Mouse (Mus musculus): Measurements from ENCODE around the gene Degs1. TPM values are rescaled to one million over a fixed set of nuclear protein-coding genes. Genes with fewer than 3 reads are reported as not detected.

Gene Degs1
- polyA plus RNA-seq, 1 experiment = 88.7 TPM

DNA sequence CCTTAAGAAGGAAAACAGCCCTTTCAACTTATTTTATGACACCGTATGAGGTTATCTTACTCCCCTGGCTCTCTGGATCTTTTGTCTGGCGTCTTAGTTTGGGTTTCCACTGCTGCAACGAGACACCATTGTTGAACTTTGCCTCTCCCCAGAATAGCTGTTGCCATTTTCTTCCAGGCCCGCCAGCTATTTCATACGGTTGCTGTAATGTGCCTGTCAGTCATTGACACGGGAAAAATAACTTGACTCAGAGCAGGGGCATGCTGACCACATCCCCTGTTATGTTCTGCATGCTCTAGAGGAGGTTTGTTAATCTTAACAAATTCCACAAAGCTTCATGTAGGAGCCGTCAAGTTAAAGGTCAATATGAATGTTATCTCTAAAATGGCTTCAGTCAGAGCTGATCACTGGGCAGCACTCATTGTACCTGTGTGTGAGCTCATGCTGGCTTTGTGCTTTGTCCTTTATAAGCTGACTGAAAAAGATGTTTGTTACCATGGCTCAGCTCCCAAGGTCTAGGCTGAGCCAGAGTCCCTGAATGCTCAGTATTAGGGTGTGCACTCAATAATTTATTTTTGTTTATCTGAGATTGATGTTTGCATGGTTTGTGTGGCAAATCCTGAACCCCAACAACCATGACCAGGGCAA is 44.4 kb downstream of the Degs1 start:
- Histone ChIP-seq H3K27ac (ENCODE audit: insufficient read depth, low read length) (no peak overlapping the region), H3K4me3 (ENCODE audit: insufficient read depth, low read length) (no peak overlapping the region)

DNA sequence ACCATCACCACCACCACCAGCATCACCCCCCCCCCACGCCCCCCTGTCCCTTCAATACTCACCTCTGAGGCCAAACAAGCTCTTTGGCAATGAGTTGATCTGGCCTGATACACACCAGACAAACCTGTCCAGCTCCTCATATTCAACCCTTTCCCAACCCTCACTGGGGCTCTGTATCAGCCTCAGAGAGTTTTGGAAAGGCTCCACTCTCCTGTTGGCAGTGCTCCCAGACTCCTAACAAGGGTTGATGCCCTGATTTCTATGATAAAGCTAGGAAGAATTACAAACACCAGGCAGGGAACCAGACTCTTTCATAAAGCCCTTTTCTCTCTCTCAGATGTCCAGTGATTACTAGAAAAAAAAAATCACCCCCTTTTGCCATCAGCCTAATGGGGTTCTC is 45.2 kb downstream of the Degs1 start:
- TF ChIP-seq POLR2A (IDR thresholded peaks at IDR 0.05; ENCODE audit: extremely low read depth, insufficient read depth, low read length) (no peak), CTCF (IDR thresholded peaks at IDR 0.05; ENCODE audit: extremely low read depth, insufficient read depth, low read length) (no peak)
- H3K4me3 ChIP-seq (ENCODE audit: insufficient read depth, low read length) = no peak overlapping the region
- no peaks in the 10 kb centered on the region; the same call in 1 of the 2 replicates for H3K4me1 ChIP-seq (ENCODE audit: control insufficient read depth, insufficient read depth, low read length)
- H3K27ac ChIP-seq (ENCODE audit: insufficient read depth, low read length) = no peak overlapping the region

More for the DNA sequence above, 44.4 kb downstream of the Degs1 start:
- TF ChIP-seq POLR2A (IDR thresholded peaks at IDR 0.05; ENCODE audit: extremely low read depth, insufficient read depth, low read length) = no peak
- TF ChIP-seq CTCF (IDR thresholded peaks at IDR 0.05; ENCODE audit: extremely low read depth, insufficient read depth, low read length) = no peak
- H3K4me1 ChIP-seq (ENCODE audit: control insufficient read depth, insufficient read depth, low read length) = no peaks in the 10 kb centered on the region; the same call in 1 of the 2 replicates

DNA sequence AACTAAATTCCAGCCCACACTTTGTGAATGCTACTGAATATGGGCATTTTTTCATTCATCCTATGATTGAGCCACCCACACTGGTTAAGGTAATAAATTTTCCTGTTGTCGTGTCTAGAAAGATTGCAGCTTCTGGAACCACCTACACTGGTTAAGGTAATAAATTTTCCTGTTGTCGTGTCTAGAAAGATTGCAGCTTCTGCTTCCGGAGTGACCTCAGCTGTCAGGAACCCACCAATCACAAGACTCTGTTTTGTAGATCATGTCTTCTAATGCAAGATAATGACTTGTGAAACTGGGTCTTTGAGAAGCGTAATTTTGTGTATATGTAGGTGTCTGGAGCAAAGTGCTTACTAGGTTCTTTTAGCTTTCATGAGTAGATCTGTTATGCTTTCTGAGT is 47.4 kb downstream of the Degs1 start:
- TF ChIP-seq CTCF (IDR thresholded peaks at IDR 0.05; ENCODE audit: extremely low read depth, insufficient read depth, low read length) (no peak), POLR2A (IDR thresholded peaks at IDR 0.05; ENCODE audit: extremely low read depth, insufficient read depth, low read length) (no peak)
- no peaks in the 10 kb centered on the region; the same call in 1 of the 2 replicates for H3K4me1 ChIP-seq (ENCODE audit: control insufficient read depth, insufficient read depth, low read length)
- H3K4me3 ChIP-seq (ENCODE audit: insufficient read depth, low read length) = no peak overlapping the region
- H3K27ac ChIP-seq (ENCODE audit: insufficient read depth, low read length) = no peak overlapping the region

DNA sequence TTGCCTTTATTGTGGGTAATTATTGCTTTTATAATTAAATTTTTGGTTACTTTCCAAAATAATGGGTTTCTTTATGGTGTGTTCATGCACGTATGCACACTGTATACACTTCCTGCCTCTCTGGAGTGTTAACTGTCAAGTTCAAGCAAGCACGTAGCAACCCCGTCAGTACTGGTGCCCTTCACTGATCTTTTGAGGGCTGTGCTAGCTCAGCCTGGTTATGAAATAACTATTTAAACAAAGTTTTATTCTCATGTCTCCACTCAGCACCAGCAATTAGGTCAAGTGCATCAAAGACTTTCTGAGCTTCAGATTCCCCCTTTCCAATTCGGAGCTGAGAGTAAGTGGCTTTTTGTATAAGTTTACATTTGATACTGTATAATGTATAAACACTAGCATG is 53.2 kb downstream of the Degs1 start:
- H3K4me3 ChIP-seq (ENCODE audit: insufficient read depth, low read length) = no peak overlapping the region
- TF ChIP-seq POLR2A (IDR thresholded peaks at IDR 0.05; ENCODE audit: extremely low read depth, insufficient read depth, low read length) = no peak
- no peak for TF ChIP-seq CTCF (IDR thresholded peaks at IDR 0.05; ENCODE audit: extremely low read depth, insufficient read depth, low read length)
- no peaks in the 10 kb centered on the region for H3K4me1 ChIP-seq (ENCODE audit: control insufficient read depth, insufficient read depth, low read length)
- no peak overlapping the region for H3K27ac ChIP-seq (ENCODE audit: insufficient read depth, low read length)

DNA sequence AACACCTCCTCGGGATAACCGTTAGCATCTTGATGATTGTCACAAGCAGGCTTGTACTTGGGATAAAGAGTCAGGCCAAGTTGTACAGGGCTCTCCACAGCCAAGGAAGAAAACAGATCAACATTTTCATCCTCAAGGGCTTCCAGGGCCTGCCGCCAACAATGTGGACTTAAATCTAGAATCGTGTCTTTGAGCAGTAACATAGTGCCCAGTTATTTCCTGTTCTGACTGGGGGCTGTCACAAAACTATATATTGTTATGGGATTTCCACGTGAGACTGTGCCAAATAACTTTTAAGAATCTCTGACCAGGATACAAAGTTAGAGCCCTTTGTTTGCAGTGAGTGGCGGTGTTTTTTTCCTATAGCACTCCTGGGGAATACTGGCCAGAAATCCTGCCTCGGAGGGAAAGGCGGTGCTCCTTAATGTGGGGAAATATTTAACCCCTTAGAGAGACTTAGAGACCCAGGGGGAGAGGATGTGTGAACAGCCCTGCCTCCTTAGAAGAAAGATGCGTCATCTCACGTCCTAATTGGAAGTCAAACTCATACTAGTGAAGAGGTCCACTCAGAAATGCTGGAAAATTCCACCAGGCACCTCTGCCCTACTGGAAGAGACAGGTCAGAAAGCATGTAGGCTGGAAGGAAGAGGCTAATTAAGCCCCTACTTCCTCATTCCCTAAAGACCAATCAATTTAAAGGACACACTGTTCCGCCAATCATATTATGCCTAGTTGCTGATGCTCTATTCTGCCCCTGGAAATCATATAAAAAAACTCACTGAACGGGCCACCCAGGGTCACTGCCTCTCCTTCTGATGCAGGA is 55.3 kb downstream of the Degs1 start:
- H3K27ac ChIP-seq (ENCODE audit: insufficient read depth, low read length) = no peak overlapping the region
- H3K4me3 ChIP-seq (ENCODE audit: insufficient read depth, low read length) = no peak overlapping the region
- TF ChIP-seq POLR2A (IDR thresholded peaks at IDR 0.05; ENCODE audit: extremely low read depth, insufficient read depth, low read length) = no peak
- no peak for TF ChIP-seq CTCF (IDR thresholded peaks at IDR 0.05; ENCODE audit: extremely low read depth, insufficient read depth, low read length)
- no peaks in the 10 kb centered on the region for H3K4me1 ChIP-seq (ENCODE audit: control insufficient read depth, insufficient read depth, low read length)

DNA sequence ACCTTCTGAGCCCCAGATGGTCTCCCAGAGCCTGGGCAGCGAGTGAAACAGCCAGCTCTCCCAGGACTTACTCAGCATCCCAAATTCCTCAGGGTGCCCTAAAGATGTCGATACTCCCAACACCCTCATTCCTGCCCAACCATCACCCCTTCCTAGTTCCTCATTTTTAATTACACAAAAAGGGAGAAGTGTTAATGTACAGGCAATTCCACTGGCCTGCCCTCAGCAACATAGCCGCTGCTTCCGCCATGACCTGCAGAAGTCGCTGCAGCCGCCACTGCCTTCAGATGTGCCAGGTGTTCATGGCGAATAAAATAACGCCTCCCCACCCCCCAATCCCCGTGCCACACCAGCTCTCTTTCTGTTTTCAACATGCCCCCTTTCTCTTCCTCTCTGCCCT is 56.3 kb downstream of the Degs1 start:
- TF ChIP-seq POLR2A (IDR thresholded peaks at IDR 0.05; ENCODE audit: extremely low read depth, insufficient read depth, low read length) (no peak), CTCF (IDR thresholded peaks at IDR 0.05; ENCODE audit: extremely low read depth, insufficient read depth, low read length) (no peak)
- Histone ChIP-seq H3K4me1 (ENCODE audit: control insufficient read depth, insufficient read depth, low read length) (no peaks in the 10 kb centered on the region), H3K4me3 (ENCODE audit: insufficient read depth, low read length) (no peak overlapping the region), H3K27ac (ENCODE audit: insufficient read depth, low read length) (no peak overlapping the region)

Other genes with a start within 250 kb of the Degs1 start
- gene Srp9, start 158.1 kb downstream of the Degs1 start, polyA plus RNA-seq (2012; rRNA removed) = 112 and 115 TPM in 2 replicates
- gene Vmn1r1, start 118.3 kb downstream of the Degs1 start, polyA plus RNA-seq (2012; rRNA removed) = not detected in 2 replicates
- 25.9 and 27.4 TPM in 2 replicates for gene Fbxo28, start 58.8 kb upstream of the Degs1 start, polyA plus RNA-seq (2012; rRNA removed)
- 13.4 and 14.0 TPM in 2 replicates for gene Trp53bp2, start 126.4 kb upstream of the Degs1 start, polyA plus RNA-seq (2012; rRNA removed)
- 61.4 and 63.3 TPM in 2 replicates for gene Capn2, start 234.8 kb upstream of the Degs1 start, polyA plus RNA-seq (2012; rRNA removed)

Data from cortical plate, adult 2 months (tissue).